Mouse (Mus musculus) liver, adult 2 months (tissue): Measurements from ENCODE around the gene Atp6v1g1.

Experiments used
- CTCF ChIP-seq: fragments of 200-500 bp; IDR thresholded peaks from 2 replicates; pipeline ENCODE4 v1.5.1; 2011; ENCODE audit warnings: low read depth, low read length, control low read depth
- POLR2A ChIP-seq: fragments of 200-500 bp; IDR thresholded peaks from 2 replicates; pipeline ENCODE4 v1.6.1; 2011; ENCODE audit warnings: low read length, control low read depth; ENCODE audit not compliant: insufficient read depth; ENCODE audit errors: extremely low read depth

GRCm38 (mm10) chr4:63559127-63559697 is 14.6 kb downstream of the Atp6v1g1 start:
- TF ChIP-seq CTCF: no peak
- no peak for TF ChIP-seq POLR2A
